Mouse (Mus musculus) CD4-positive, CD25-positive, alpha-beta regulatory T cell, adult 2 months (primary cell): ENCODE measurements around the gene Rab4a.
A peak's percentile ranks its signal among the peaks of the same experiment; 100 is the strongest.

ENCODE experiments used
- DNase-seq: peaks from one replicate; pipeline ENCODE4 v3.0.0-alpha.2; 2012; ENCODE audit warnings: low read depth, low spot score

The Rab4a gene

DNA sequence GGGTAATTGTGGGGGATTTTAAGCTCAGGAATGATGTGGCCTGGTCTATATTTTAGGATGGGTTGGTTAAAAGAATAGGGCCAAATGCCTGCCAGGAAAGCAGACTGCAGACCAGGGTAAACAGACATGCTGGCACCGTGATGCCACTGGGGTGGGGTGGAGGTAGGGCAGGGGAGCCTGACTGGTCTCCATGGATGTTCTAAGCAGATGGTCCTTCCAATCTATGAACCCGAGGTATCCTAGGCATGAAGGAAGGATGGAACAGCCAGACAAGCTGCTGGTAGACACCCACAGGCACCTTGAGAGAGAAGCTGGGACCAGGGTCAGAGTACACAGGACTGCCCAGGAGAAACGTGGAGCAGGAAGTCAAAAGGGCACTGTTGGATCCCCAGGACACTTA, 41.8 kb downstream of the Rab4a start:
- no peak for DNase-seq

DNA sequence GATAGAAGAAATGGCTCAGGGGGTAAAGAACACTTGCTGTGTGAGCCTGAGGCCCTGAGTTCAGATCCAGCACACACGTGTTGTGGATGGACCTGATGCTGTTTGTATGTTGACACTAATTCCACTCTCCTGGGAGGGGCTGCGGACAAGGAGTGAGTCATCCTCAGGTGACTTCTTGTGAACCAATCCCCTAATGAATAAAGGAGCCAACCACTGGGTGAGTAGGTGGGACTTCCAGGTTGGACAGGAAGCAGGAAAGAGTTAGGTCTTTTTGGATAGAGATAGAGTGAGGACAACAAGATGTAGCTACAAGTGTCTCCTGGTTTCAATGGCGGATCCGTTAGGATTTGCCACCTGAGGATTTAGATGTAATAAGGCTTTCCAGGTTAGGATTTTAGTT, 43.6 kb downstream of the Rab4a start:
- no peak for DNase-seq

GRCm38 (mm10) chr8:123851590-123851989, 45.8 kb downstream of the Rab4a start:
- no peak for DNase-seq

DNA sequence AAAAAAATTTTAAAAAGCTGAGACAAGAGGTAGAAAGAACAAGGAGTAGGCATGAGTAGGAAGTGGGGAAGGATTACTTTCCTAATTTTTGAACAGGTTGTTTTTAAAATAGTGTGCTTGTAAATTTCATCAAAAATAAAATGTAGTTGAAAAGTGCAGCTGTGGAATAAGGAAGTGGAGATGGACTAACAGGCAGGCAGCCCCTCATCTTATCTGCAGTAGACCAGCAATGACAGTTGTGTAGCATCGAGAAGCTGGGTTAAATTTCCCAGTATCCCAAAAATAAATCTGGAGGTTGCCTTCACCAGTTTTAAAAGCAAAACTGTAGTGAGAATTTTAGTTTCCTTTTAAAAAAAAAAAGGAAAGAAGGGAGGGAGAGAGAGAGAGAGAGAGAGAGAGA, 48.5 kb downstream of the Rab4a start:
- no peak for DNase-seq

GRCm38 (mm10) chr8:123854733-123855475, 49.1 kb downstream of the Rab4a start:
- no peak for DNase-seq

GRCm38 (mm10) chr8:123857361-123857760, 51.6 kb downstream of the Rab4a start:
- DNase-seq: no peak

- no peak for DNase-seq
Measured at GRCm38 (mm10) chr8:123858574-123858940, 52.8 kb downstream of the Rab4a start.

GRCm38 (mm10) chr8:123858941-123859647, 53.3 kb downstream of the Rab4a start:
- DNase-seq: peak; percentile 96

- DNase-seq: peak; percentile 82
Measured at GRCm38 (mm10) chr8:123859648-123860259, 54.0 kb downstream of the Rab4a start, which contains the start of gene Ccsap. Gene Ccsap (minus strand): TSS chr8:123860209.

- no peak for DNase-seq
Measured at GRCm38 (mm10) chr8:123860386-123860785, 54.6 kb downstream of the Rab4a start.

GRCm38 (mm10) chr8:123865786-123866185, 60.0 kb downstream of the Rab4a start:
- DNase-seq: no peak

DNA sequence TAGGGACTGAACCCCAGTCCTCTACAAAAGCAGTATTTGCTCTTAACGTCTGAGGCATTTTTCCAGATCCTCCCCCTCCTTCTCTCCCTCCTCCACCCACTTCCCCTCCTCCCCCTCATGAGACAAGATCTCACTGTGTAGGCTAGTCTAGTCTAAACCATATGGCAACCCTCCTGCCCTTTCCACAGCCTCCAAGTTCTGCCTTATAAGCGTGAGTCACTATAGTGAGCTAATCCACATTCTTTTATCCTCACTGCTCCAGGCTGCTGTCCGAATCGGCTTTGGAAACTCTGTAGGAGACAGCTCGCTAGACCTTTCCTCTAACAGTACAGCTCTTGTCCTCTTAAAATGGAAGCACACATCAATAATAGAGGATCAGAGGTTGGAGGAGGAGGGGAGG, 61.2 kb downstream of the Rab4a start:
- no peak for DNase-seq

DNA sequence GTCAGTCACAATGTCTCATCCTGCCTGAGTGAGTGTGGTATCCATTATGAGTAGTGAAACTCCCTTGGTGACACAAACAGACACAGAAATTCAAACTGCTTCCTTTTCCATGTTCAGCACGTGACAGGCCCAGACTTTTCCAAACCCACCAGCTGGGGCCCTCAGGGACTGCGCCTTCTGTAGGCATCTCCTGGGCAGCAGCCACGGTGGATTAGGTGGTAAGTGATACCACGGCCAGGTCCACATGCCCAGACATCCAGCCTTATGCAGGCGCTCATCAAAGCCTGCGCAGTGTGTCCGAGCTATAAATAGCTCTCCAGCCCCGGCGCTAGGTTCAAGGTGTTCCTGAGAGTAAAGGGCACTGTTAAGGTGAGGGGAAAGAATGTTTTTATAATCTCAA, 66.3 kb downstream of the Rab4a start:
- DNase-seq: no peak

GRCm38 (mm10) chr8:123873364-123873763, 67.6 kb downstream of the Rab4a start:
- no peak for DNase-seq

DNA sequence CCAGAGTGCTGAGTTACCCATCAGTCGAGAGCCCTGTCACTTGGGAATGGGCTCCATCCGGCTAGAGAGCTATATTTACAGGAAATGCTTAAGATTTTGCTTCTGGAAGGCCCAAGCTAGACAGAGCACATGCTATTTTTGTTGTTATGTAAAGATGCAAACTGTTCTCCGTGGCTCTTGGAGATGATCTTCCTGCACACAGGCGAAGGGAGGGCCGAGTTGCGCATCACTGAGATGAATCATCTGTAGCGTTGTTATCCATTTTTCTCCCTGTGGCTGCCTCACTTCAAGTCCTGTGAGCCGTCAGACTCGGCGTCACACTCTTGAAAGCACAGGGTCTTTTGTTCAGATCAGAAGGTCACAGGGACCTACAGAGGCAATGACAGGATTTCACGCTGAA, 68.5 kb downstream of the Rab4a start:
- no peak for DNase-seq

DNA sequence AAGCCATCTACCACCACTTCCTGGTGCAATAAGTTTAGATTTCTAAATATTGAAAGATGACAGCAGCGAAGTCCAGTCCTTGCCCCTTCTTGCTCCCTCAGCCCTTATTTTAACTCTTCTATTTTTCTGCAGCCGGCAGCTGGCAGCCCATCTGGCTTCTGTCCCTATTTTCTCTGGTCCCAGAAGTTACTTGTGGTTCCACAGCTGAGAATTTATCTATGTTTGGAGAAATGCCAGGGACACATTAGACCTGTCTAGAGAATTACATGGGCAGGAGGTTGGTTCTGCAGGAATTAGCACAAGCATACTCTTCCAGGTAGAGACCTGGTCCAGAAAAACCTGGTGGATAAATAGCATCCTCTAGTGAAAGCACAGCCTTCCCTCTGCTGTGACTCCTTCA, 72.1 kb downstream of the Rab4a start:
- DNase-seq: no peak

- DNase-seq: no peak
Measured at GRCm38 (mm10) chr8:123880271-123880670, 74.5 kb downstream of the Rab4a start.

- no peak for DNase-seq
Measured at GRCm38 (mm10) chr8:123880821-123881350, 75.1 kb downstream of the Rab4a start.

GRCm38 (mm10) chr8:123882412-123882811, 76.6 kb downstream of the Rab4a start:
- DNase-seq: no peak

- no peak for DNase-seq
Measured at GRCm38 (mm10) chr8:123883094-123883493, 77.3 kb downstream of the Rab4a start.
